Mouse (Mus musculus): ENCODE measurements at regions not wholly inside any gene's neighbourhood (a gene's known extent, or its start where the extent isn't known, plus 50 kb on each side); places are given as distances from the start of the nearest gene placed in this dataset.

DNA sequence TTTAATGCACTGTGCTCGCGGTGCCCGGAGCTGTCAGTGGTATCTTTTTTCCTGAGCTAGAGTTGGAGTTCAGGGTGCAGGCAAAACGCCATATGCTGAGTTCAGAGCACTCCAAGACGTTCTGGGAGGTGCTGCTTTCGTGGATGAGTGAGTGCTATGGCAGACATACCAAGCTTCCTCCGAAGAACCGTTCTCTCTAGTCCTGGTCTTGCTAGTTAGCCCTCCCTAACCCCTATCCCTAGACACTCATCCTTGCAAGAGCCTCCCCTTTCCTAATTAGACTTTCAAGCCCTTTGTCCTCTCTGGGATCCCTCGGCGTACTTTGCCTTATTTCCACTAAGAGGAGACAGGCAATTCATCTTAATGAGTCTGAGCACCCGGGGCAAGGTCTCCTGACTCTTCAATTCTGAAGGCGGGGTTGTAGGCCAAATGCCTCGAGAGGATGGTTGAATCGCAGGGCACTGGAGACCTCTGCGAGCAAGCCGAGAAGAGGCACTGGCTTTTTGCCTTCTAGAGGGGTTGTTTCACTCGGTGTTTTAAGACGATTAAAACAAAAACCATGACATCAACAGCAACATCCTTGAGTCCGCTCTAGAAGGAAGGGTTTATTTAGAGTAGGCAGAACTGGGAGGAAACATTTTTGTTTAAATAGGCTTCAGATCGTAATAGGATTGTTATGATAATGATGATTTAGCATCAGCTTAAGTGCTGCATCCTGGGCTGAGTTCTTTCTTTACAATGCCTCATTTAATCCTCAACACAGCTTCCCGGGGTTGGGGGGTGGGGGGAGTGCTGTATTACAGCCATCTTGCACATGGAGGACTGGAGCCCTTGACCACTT lies 243.6 kb downstream of the Ndfip2 start:
- no peak for DNase-seq (ENCODE audit: low spot score)

DNA sequence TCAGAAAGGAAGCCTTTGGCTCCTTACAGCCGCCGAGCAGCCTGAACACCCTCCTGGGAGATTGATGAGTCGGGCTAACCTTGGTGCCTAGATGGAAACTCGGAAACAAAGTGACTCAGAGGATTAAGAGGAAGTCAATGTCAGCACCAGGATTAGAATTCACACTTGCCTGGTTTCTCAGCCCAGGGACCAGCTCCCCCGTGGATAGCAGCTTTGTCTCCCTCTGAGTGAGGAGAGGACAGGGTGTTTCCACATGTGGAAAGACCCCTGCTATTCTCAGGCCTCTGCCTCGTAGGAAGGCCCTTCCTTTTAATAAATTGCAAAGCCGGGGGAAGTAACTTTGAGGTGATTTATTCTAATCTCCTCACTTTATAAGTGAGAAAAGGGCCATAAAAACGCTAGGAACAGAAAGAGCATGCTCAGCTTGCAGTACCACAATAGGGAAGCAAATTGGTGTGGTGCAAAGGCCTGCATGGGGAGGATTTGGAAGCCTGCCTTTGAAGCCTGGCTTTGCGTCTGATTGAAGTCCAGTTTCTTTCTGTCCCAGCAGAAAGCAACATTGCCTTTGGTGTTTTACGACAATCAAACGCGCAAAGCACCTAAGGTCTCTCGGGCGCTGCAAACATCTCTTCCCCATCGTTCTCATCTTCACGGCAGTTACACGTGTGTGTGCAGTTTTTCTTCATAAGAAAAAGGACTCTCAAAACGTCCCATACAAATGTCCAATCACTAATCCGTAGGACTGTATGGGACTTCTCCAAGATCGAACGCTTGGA lies 242.8 kb downstream of the Ndfip2 start:
- no peak for DNase-seq (ENCODE audit: low spot score)

DNA sequence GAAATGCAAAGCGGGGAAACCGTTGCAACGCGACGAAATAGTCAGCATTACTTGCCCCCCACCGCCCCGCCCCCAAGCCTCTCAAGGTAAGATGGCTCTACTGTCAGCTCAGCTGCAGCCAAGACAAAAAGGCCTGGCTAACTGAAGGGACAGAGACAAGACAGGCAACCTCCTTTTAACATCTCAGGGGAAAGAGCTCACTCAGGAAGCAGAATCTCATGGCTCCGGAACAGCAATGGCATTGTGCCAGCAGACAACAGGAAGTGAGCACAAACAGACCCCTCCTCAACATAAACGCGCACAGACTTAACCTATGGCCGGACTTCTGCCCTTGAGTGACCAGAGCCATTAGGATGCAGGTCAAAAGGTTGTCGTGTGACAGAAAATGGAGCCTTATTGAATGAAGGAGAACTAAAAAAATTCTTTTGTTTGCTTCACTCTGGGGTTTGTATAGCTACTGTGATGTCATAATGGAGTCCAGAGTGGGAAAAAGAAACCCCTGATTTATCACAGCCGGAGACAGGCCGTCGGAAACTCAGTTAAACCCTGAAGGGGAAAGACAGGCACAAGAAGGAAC lies 241.0 kb downstream of the Ndfip2 start:
- DNase-seq (ENCODE audit: low spot score): no peak

DNA sequence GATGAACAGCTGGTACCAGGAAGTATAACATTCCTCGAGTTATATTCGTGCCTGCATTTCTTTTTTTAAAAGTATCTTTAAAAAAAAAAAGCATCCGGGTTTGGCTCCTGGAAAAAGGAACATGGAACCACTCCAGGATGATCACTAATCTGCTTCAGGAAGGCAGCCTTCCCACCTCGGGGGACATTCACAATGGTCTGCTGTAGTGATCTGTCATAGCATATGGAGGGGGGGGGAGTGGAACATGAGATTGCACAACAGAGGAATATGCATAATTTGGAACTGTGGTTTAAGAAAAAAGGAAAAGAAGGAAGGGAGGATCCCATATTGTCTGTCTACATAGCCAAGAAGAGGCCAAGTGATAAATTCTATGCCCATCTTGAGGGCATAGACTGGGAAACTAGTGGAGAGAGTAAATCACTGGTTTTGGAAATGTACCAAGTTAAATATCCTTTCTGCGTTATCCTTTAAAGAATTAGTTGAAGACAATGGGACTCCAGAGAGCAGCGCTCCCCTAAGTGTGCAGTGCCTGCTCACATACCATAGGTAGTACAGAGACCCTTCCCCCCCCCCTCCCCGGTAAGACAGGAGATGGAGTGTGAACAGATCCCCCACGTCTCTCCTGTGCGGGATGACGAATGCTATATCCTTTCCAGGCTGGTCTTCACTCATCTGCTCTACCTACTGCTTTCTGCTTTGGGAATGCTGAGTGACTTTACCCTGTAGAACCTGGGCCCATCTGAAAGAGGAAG lies 240.0 kb downstream of the Ndfip2 start:
- no peak for DNase-seq (ENCODE audit: low spot score)

DNA sequence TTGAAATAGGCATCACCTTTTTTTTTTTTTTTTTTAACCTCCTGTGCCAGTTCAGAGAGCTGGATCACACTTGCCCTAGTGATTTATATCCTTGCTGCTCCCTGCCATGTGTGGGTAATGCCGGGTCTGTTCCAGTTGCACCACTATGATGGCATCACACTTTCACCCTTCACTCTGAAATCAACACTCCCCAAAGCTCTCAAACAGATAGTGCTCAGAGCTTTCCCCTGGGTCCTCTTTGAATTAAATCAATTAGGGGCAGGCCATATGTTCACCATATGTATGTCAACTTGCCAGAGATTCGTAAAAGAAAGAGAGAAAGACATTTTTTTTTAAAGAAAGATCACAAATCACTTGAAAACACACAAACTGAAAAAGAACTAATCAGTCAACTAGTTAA lies 236.8 kb downstream of the Ndfip2 start:
- no peak for DNase-seq (ENCODE audit: low spot score)

DNA sequence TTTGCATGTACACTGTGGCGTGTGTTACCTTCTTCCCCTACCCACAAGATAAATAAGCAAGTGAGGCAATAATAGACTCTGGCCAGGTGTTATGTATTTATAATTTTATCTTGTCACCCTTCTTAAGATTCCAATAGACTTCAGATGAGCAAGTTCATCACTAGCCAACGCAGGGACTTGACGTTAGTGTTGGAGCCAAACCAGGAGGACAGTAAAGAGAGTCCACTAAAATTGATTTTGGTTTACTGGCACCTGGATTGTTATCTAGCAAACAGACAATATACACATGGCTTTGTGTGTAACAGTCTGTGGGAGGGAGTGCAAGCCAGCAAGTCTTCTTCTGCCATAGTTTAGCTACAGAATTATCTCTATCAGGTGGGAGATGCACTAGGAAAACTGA lies 236.0 kb downstream of the Ndfip2 start:
- no peak for DNase-seq (ENCODE audit: low spot score)

DNA sequence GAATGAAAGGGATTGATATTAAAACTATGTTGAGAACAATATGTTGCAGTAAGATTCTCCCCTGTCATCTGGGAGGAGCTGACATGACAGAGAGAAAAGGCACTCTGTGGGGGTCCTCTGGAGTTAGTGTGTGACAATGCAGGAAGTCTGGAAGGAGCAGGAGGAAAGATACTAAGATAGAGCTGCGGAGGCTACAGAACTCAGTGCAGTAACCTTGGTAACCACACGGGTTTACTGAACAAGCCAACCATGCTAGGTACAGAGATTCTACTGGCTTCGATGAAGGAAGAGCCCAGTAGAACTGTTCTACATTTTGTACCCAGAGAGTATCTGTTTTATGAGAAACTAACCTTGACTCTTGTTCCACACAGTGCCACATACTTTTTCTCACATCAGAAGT lies 231.8 kb downstream of the Ndfip2 start:
- DNase-seq (ENCODE audit: low spot score): no peak

DNA sequence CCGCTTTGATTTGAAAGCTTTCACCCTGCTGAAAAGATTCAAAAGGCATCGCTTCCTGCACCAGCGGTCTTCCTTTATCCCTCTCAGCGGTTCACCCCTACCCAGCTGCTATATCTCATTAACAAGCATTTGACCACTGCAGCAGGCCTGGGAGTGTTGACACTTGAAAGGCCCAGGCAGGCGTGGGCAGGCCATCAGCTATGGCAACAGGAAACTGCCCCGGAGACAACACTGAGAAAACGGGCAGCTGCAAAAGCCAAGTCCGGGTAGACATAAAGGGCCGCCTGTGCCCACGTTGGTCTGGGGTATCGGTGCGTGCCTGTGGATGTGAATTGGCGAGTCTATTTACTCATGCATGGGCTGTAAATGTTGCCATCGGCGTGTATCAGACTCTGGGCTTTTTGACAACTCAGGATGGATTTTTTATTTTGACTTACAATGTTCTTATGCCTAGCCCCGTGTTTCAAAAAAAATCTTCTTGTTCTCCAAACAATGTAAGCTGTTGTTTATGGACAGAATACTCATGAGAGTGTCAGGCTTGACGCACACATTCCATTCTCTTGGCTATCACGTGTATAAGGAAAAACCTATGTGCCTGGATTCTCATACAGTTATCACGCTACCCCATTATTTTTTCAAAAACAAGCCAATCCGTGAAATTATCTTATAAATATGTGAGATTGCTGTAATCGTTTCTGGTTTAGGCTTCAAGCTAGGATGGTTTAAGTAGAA lies 225.1 kb downstream of the Ndfip2 start:
- peak; percentile 21 for DNase-seq (ENCODE audit: low spot score)

DNA sequence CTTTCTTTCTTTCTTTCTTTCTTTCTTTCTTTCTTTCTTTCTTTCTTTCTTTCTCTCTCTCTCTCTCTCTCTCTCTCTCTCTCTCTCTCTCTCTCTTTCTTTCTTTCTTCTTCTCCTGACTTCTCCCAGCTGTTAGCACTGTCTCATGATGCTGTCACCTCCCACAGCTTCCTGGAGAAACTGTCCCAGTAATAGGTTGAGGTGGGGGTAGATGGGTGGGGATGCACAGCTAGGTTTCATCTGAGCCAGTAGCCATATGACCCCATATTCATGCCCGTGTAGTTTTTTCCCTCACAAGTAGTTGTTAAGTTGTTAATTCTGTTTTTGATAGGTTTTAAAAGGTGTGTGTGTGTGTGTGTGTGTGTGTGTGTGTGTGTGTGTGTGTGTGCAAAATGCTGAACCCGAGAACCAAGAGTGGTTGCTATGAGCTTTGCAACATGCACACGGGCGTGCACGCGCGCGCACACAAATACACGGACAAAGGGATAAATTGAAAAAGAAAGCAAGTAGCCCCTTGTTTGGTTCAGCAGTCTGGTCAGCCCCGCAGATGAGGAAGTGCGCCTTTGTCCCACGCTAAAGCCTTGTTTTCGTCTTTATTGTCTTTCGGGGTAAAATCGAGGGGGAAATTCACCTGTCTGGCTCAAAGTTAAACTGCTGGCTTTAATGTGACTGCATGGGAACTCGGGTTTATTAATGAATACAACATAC lies 224.4 kb downstream of the Ndfip2 start:
- no peak for DNase-seq (ENCODE audit: low spot score)

DNA sequence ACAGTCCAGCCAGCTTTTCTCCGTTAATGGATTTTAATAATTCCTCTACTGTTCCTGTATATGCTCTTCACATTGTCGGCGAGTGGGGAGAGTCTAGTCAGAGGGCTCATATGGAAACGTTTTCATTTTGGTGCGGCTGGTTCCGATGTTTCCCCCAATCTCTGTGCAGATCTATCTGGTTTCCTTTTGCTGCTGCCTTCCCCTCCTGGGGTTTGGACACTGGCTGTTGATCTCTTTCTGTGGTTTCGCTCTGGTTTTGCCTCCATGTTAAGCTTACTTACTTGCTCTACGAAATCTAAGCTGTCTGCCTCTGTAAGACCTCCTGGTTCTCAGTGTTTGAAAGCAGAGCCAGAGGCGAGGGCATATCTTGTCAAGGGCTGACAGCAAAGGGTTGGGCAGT lies 221.7 kb downstream of the Ndfip2 start:
- DNase-seq (ENCODE audit: low spot score): no peak

DNA sequence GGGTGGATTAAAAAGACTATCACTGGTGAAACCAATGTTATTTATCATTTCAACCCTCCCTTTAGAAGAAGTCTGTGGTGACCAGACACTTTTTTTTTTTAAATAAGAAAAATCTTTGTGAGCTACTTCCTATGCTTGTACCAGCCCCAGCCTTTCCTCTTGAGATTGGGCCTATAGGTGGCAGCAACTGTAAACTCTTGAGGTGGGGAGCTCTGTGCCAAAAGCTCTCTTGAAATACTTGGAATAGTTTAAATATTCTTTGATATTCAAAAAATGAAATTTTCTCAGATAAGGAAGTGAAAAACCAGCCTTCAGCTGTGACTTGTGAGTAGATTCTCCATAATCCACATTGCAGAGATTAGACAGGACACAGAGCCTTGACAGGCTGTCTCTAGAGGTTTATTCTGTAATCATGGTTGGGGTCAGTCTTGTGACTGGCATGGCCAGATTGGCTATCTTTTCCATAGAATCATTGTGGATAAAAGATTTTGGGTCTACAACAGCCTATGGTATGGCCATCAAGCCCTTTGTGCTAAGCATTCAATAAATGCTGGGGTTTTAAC lies 216.7 kb downstream of the Ndfip2 start:
- peak; percentile 11 for DNase-seq (ENCODE audit: low spot score)

DNA sequence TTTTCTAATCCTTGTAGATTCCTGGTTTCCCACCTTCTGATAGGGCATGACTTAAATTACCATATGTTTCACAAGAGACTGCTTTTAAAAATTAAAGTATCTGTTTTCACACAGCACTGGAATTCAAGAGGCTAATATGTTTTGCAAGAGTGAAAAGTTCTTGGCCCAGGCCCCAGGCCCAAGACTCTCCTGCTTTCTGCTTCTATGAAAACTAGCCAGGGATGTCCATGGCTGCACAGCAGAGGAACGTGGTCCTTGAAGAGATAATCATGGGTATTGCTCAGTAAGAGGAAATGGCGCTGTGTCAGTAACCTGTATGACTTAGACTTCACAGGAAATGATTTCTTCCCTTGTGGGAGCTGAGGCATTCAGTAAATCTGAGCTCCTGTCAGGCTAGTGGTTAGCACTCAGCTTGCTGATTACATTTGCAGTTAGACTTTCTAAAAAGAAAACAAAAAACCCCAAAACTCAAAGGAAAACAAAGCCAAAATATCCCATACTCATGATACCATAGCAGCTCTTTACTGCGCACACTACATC lies 190.6 kb downstream of the Ndfip2 start:
- no peak for DNase-seq (ENCODE audit: low spot score)

DNA sequence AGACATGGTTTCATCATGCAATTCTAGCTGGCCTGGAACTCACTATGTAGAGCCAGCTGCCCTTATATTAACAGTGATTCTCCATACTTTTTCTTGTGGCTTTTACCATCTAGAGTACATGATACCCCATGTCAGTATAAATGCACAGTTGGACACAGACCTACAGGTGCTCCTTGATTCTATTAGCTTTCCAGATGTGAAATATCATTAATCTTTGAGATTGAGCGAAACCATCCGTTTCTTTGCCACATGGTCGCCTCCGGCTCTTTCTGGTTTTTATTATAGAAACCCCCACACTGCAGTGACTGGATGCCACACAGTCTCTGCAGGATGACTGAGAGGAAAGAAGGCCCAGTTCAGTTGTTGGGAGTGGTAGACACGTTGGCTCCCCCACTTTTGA lies 188.7 kb downstream of the Ndfip2 start:
- no peak for DNase-seq (ENCODE audit: low spot score)

DNA sequence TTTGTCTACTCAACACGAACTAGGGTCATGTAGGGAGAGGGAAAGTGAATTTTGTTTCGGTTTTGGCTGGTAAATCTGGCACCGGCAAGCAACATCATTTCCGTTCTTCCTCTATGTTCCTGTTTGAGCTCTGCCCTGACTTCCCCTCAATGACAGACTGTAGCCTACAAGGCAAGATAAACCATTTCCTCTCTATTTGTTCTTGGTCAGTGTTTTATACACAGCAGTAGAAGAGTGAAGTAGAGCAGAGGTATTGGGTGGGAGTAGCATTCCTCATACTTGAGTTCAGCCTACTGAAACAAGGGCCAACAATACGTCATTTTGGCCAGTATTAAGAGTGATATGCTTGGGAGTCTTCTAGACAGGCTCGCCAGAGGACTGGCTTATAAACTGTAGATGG lies 177.0 kb downstream of the Ndfip2 start:
- DNase-seq (ENCODE audit: low spot score): no peak

DNA sequence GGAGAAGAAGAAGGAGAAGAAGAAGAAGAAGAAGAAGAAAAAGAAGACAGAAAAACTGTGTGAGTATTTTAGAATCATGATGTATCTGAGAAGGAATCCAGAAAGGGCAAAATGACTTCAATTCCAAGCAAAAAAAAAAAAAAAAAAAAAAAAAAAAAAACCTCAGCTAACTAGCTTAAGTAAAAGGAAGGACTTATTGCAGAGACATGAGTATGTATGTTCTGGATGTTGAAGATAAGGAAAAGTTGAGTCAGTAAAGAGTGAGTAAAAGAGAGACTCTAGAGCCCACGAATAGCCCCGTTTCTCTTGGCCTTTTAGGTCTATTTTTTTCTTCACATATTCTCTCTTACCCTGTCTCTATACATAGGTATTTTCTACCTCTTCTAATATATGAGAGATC lies 175.1 kb downstream of the Ndfip2 start:
- no peak for DNase-seq (ENCODE audit: low spot score)

DNA sequence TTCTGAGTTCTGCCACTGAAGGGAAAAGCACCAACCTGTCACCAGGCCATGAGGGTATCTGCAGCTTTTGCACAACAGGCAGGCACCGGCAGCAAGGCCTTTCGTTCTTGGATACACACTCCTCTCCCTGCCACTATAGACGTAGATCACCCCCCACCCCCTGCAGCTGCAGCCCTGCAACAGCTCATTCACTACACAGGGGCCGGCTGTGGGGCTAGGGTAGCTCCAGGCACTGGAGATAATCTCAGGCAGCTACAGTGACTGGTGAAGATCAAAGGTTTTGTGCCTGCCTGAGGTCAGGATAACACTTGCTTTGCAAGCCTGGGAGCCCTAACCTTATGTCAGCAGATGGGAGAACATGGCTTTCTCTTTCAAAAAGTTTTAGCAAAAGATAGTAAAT lies 174.3 kb downstream of the Ndfip2 start:
- no peak for DNase-seq (ENCODE audit: low spot score)

DNA sequence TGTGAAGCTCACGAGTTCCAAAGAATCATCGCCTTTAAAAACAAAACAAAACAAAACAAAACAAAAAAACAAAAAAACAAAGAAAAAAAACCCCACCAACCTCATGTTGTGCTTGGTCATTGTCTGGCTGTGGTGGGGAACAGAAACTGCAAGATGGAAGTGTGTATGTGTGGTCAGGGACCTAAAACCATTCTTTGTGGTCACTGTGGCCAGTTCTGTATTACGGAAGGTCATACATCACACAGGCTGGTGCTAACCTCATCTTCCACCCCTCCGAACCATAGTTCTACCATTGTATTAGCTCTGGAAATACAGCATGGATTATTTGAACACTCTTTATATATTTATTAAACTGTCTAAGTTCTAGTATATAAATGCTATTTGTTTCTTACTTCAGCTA lies 173.2 kb downstream of the Ndfip2 start:
- DNase-seq (ENCODE audit: low spot score): no peak

DNA sequence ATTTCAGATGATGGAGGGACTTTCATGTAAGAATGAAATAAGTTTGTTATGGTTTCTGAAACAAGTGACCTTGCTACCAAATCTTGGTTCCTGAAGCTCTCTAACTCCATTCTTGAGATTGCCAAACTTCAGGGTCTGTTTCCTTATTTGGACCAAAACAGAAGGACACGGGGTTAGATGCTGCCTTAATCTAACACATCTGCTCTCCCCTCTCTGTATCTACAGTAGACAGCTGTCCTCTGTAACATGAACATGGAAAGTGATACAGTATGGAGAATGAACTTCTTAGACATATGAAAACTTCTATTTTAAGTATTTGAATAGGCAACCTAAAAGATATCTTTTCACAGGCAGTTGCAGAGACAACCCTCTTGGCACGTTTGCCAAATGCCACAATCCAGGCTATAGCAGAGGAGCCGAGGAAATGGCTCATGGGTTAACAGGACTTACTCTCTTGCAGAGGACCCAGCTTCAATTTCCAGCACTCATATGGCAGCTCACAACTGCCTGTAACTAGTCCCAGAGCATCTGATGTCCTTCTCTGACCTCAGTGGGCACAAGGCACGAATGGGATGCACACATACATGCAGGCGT lies 171.4 kb downstream of the Ndfip2 start:
- no peak for DNase-seq (ENCODE audit: low spot score)

DNA sequence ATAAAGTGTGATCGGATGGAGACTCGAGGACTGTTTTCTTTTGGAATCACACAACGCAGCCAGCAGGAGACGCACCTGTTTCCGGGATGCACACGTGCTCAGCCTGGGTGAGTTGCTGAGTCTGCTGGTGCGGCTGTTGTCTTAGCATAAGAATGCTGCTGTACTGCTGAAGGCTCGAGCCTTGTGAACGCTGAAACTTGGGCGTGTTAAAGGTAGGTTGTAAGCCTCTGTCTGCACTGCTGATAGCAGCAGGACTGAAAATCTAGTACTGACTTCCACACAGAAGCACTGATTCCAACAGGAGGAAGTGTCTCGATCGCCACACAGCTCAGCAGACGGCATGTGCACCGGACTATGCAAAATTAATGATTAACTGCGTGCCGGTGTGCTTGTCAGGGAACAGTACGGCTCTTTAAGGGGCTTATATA lies 169.1 kb downstream of the Ndfip2 start:
- DNase-seq (ENCODE audit: low spot score): no peak
